Mouse (Mus musculus) cerebellum, adult 2 months (tissue): Measurements from ENCODE around the gene Casp8.

ENCODE experiments used
- CTCF ChIP-seq: fragments of 200-500 bp; IDR thresholded peaks from 2 replicates; pipeline ENCODE4 v1.5.1; 2011; ENCODE audit warnings: low read depth, mild to moderate bottlenecking, control low read depth, low read length, moderate library complexity, borderline replicate concordance; ENCODE audit not compliant: insufficient read depth
- POLR2A ChIP-seq: fragments of 200-500 bp; IDR thresholded peaks from 2 replicates; pipeline ENCODE4 v1.6.1; 2011; ENCODE audit warnings: low read length, control low read depth, borderline replicate concordance; ENCODE audit not compliant: insufficient read depth

DNA sequence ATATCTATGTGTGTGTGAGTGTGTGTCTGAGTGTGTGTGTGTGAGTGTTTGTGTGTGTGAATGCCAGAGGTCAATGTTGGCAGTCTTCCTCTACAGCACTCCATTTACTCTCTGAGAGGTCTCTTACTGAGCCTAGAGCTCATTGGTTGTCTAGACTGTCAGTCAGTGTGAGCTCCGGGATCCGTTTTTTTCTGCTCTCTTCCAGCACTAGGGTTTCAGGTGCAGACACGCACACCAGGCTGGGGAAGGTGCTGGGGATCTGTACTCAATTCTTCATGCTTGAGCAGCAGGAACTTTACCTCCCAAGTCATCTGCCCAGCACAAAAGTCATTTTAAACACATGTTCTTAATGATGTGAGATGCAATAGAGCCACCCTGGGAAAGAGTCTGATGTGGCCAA lies 23.1 kb upstream of the Casp8 start:
- no peak for TF ChIP-seq POLR2A
- TF ChIP-seq CTCF, result no peak
